Mouse (Mus musculus) cerebellum, adult 18-20 months (tissue): ENCODE results near the gene Sntn.
A peak's percentile ranks its signal among the peaks of the same experiment; 100 is the strongest.

Source experiments
- DNase-seq, 2 experiments: peaks; one replicate each; pipeline ENCODE4 v3.0.0; 2021

Gene Sntn

DNA sequence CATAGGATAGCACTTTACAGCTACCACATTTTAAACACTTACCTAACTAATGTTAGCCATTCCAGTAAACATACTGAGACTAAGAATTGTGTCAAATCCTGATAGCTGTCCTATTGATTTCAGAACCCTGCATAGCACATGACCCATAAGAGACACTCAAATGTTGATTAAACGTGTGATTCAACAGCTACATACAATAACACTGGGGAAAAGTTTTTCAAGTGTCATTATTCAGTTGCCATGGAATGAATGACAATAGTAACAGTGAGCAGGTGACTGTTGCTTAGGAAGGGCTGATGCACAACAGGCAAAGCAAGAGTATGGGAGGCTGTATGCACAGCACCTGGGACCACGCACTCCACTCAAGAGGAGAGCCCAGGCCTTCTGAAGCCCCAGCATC, at the start of gene Sntn:
Gene Sntn, plus strand, starts transcription at position 301 of the 400 bp plus-strand sequence.
- no peak for DNase-seq

DNA sequence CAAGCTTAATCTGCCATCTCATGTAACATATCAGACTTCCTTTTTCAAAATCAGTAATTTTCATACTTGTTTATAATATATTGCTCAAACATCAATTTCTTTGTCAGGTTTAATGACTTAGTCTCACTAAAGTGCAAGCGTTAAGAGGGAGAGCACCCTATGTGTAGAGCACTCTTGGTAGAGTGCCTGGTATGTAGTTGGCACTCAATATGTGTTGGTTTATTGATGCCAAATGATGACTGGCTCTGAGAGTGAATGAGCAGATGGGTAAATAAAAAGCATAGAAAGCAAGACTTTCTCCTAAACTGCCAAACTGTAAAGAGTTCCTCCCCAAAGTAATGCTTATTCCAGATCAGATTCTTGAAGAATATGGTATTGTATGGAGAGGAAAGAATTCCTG, 20.8 kb upstream of the Sntn start:
- no peak for DNase-seq

DNA sequence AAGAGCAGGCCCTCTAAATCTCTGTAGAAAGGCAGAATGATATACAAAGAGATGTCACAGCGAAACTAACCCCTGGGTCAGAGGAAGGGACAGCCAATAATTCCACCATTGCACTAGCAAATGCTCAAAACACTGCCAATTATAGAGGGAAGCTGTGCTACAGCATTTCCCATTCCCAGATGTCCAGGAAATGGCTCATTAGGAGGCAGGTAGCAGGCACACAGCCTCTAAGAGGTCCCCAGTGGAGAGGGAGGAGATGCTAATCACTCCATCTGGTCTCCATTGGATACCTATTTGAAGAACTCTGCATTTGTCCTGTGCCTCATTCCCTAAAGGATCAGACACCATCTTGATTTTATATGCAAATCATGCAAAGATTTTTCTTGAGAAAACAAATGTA, 19.6 kb upstream of the Sntn start:
- peak in 1 of 2 experiments; percentile 1 for DNase-seq

DNA sequence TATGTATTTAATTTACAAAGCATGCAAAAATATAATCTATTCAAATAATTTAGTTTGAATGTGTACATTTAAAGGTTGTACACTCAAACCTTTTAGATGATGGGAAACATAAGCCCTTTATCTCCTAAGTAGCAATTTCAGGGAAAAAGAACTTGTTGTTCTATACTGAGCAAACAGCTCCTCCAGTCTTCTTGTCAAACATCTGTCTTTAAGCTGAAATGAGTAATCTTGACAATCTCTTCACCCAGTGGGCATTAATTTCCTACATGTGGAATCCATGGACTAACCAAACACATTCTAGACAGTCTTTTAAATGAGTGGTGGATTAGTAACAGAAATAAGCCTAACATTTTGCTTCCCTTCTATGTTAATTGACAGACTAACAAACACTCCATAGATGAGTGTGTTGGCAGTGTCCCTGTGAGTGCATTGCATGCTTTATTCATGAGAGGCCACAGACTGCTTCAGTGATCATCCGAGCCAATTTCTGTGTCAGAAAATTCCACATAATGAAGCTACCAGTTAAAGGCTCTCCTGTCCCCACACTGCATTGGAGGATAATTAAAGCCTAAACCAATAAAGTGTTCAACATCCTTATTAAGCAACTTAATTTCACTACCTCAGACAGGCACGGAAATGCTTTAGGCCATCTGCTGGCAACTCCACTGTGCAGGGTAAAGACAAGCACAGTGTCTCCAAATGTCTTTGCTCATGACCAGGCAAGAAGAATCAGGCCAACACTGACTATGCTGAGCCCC, 19.0 kb upstream of the Sntn start:
- DNase-seq, result no peak

DNA sequence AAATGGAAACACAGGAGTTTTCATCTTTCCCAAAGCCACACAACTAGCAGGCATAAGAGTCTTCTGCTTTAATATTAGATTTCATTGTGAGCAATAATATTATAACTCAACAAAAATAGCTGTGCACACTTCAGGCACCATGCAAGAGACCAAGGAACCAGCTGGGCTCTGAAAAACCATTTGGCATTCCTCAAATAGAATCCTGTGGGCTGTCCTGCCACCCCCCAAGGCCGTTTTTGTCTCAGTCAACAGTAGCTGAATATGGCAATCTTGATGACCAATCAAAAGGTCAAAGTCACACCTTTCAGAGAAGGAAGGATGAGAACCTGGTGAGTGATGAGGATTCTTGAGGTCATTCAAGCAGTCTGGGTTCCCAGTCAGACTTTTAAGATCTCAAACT, 16.0 kb downstream of the Sntn start:
- DNase-seq, result no peak

DNA sequence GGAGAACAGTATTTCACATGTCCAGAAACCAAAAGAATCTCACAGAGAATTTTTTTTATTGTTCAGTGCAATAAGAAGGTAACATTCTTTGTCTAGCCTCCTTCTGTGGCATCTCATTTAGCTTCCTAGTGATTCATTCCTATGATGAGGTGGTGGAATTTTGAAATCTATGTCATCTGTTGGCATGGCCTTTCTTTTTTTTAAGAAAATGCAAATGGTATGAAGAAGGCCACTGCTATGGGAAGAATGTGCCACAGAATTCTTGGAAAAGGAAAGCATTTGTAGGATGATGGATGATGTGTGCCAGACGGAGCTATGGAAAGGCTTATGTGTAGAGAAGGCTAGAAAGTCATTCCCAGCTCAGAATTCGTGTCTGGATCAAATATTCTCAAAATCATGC, 19.8 kb downstream of the Sntn start:
- no peak for DNase-seq

DNA sequence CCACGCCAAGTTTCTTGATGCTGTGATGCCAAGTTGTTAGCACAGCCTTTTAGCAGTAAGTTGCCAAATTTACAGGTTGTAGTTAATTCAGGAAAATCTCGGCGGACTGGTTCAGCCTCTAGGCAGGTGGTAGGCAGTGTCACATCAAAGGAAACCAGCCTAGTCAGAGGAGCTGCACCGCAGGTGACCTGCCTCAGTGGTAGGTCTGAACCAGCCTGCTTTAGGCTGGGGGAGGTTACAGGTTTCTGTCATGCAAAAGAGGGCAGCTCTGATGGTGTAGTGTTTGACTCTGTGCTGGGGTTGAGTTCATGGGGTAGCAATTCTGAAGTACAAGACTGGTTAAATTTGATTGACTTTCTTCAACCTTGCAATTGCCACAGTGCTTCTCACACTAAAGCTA, 61.6 kb downstream of the Sntn start:
- DNase-seq, result no peak
